Mouse (Mus musculus) MEL (cell line): Measurements from ENCODE around the gene Samd5.

Experiments used
- CHD2 ChIP-seq: IDR thresholded peaks from 2 replicates; pipeline ENCODE4 v1.6.1; 2011; ENCODE audit warnings: low read length, improper control_type of control experiment
- CTCF ChIP-seq, 3 experiments: IDR thresholded peaks in 2 of 3; conservative IDR thresholded peaks in 1 of 3; 2 replicates each; pipeline ENCODE4 v1.5.1; 2011 to 2012; ENCODE audit warnings: low read length in 3 of 3, low read depth in 2 of 3, mild to moderate bottlenecking in 2 of 3, improper control_type of control experiment in 1 of 3, inconsistent platforms in 1 of 3, mixed read lengths in 1 of 3, moderate library complexity in 1 of 3; ENCODE audit not compliant: control insufficient read depth in 1 of 3, insufficient read depth in 1 of 3, poor library complexity in 1 of 3, severe bottlenecking in 1 of 3
- E2F4 ChIP-seq: IDR thresholded peaks from 2 replicates; pipeline ENCODE4 v1.6.1; 2011; ENCODE audit warnings: low read depth, low read length, improper control_type of control experiment, borderline replicate concordance
- EP300 ChIP-seq, 2 experiments: IDR thresholded peaks; 2 replicates each; pipeline ENCODE4 v1.6.1; 2011; ENCODE audit warnings: improper control_type of control experiment in 2 of 2, low read length in 2 of 2, low read depth in 1 of 2, mild to moderate bottlenecking in 1 of 2
- GATA1 ChIP-seq: IDR thresholded peaks from 2 replicates; pipeline ENCODE4 v1.6.1; 2011; ENCODE audit warnings: low read depth, low read length, improper control_type of control experiment
- MAX ChIP-seq: IDR thresholded peaks from 2 replicates; pipeline ENCODE4 v1.6.1; 2011; ENCODE audit warnings: low read length, improper control_type of control experiment
- POLR2A ChIP-seq, 2 experiments: IDR thresholded peaks; 2 replicates each; pipeline ENCODE4 v1.6.1; 2011 to 2012; ENCODE audit warnings: low read length in 2 of 2, mild to moderate bottlenecking in 2 of 2, control low read depth in 1 of 2, improper control_type of control experiment in 1 of 2, low read depth in 1 of 2, moderate library complexity in 1 of 2; ENCODE audit not compliant: control insufficient read depth in 1 of 2, insufficient read depth in 1 of 2, poor library complexity in 1 of 2
- USF1 ChIP-seq: IDR thresholded peaks from 2 replicates; pipeline ENCODE4 v1.6.1; 2014; ENCODE audit warnings: low read depth, mild to moderate bottlenecking, inconsistent platforms, low read length, improper control_type of control experiment, moderate library complexity

DNA sequence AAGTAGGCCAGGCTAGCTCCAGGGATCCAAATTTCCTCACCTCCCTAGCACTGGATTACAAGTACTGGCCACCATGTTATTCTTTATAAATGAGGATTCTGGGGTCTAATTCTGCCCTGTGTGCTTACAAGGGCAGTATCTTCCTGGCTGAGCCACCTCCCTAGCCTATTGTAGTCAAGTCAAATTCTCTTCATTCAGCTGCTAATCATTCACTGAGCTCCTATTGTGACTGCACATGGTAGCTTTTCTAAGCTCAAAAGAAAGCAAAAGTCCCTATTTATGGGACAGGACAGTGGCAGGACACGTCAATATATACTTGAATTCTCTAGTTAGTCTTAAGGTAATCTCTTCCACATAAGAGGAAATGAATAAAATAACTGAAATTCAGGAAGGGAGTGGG lies 49.7 kb downstream of the Samd5 start:
- TF ChIP-seq CTCF (IDR thresholded peaks at IDR 0.05 in 2 of 3, conservative IDR thresholded peaks at IDR 0.05 in 1 of 3; ENCODE audit: control insufficient read depth in 1 of 3, insufficient read depth in 1 of 3, low read depth in 2 of 3, low read length in 3 of 3, poor library complexity in 1 of 3, severe bottlenecking in 1 of 3), result no peak
- TF ChIP-seq POLR2A (IDR thresholded peaks at IDR 0.05; ENCODE audit: control insufficient read depth in 1 of 2, insufficient read depth in 1 of 2, low read depth in 1 of 2, low read length in 2 of 2, poor library complexity in 1 of 2), result no peak
- no peak for TF ChIP-seq GATA1
- no peak for TF ChIP-seq EP300 (IDR thresholded peaks at IDR 0.05; ENCODE audit: low read depth in 1 of 2, low read length in 2 of 2)
- TF ChIP-seq MAX, result no peak
- no peak for TF ChIP-seq CHD2
- no peak for TF ChIP-seq E2F4
- no peak for TF ChIP-seq USF1
